Mouse (Mus musculus) liver, postnatal 0 days (tissue): Measurements from ENCODE around the gene Trmt10c.

Experiments used
- CTCF ChIP-seq: sonication (generic); IDR thresholded peaks from 2 replicates; pipeline ENCODE4 v1.5.1; 2016; ENCODE audit warnings: antibody characterized with exemption, low read depth
- EP300 ChIP-seq: IDR thresholded peaks from 2 replicates; pipeline ENCODE4 v1.6.1; 2016; ENCODE audit warnings: antibody characterized with exemption, low read depth, mild to moderate bottlenecking

GRCm38 (mm10) chr16:56012789-56013743 lies 24.6 kb downstream of the Trmt10c start:
- TF ChIP-seq CTCF (no peak), EP300 (no peak)
